In genomic region chr7:105633801-105634135, GRCm38 (mm10) we compare ENCODE assay signal across 8 mouse cellular contexts. TPM values are rescaled to one million over a fixed set of nuclear protein-coding genes. Genes with fewer than 3 reads are reported as not detected.
A peak's percentile ranks its signal among the peaks of the same experiment; 100 is the strongest.
DNase-seq lines count a peak whose midpoint lies in the region; ATAC-seq and TF ChIP-seq lines count a peak whose summit lies in the region.

No protein-coding gene starts in this region.

- peaks cover 3% of the 10 kb centered on the region; the same call in 1 of the 2 replicates for H3K79me2 ChIP-seq in liver, adult 2 months (ENCODE audit: control insufficient read depth, insufficient read depth, low read length)

- TF ChIP-seq POLR2A in liver, adult 2 months (IDR thresholded peaks at IDR 0.05; ENCODE audit: extremely low read depth, insufficient read depth, low read length): no peak

- no peak for TF ChIP-seq CTCF in liver, adult 2 months (IDR thresholded peaks at IDR 0.05; ENCODE audit: low read depth, low read length)

- no peaks in the 10 kb centered on the region for H3K27me3 ChIP-seq in liver, adult 2 months (ENCODE audit: control insufficient read depth, insufficient read depth, low read length)
- no peaks in the 10 kb centered on the region for H3K27me3 ChIP-seq in embryonic facial prominence, embryonic 14.5 days (replicated peaks; ENCODE audit: control insufficient read depth, insufficient read depth, low read length)
- H3K27me3 ChIP-seq in limb, embryonic 10.5 days (ENCODE audit: low read depth, poor library complexity, severe bottlenecking): peaks cover 6% of the 10 kb centered on the region
- H3K27me3 ChIP-seq in neural tube, embryonic 13.5 days: no peaks in the 10 kb centered on the region

- peak overlapping the region; percentile 83 for H3K4me2 ChIP-seq in embryonic facial prominence, embryonic 14.5 days (ENCODE audit: low read depth, low read length)
- peak overlapping the region; percentile 86 for H3K4me2 ChIP-seq in neural tube, embryonic 13.5 days

- peak overlapping the region; percentile 64 for H3K27ac ChIP-seq in liver, adult 2 months (replicated peaks; ENCODE audit: insufficient read depth, low read depth, low read length)
- H3K27ac ChIP-seq in embryonic facial prominence, embryonic 14.5 days (replicated peaks; ENCODE audit: low read depth, low read length): peak overlapping the region; percentile 81; the same call in 1 of the 2 replicates
- H3K27ac ChIP-seq in limb, embryonic 10.5 days: peak overlapping the region; percentile 88
- peak overlapping the region; percentile 93 for H3K27ac ChIP-seq in neural tube, embryonic 13.5 days (replicated peaks)

- H3K9ac ChIP-seq in liver, adult 2 months (ENCODE audit: low read depth, low read length): peak overlapping the region; percentile 82
- peak overlapping the region; percentile 85 for H3K9ac ChIP-seq in embryonic facial prominence, embryonic 14.5 days (ENCODE audit: low read depth, low read length)
- H3K9ac ChIP-seq in neural tube, embryonic 13.5 days: peak overlapping the region; percentile 95

- 13% methylated on average over 10 of the region's 10 CpGs for WGBS in liver, adult 2 months
- 4% methylated on average over 10 of the region's 10 CpGs for WGBS in embryonic facial prominence, embryonic 14.5 days
- 6% methylated on average over 10 of the region's 10 CpGs for WGBS in limb, embryonic 10.5 days
- 4% methylated on average over 10 of the region's 10 CpGs for WGBS in neural tube, embryonic 13.5 days

- peaks cover 8% of the 10 kb centered on the region; the same call in 1 of the 2 replicates for H3K4me1 ChIP-seq in liver, adult 2 months (ENCODE audit: control insufficient read depth, insufficient read depth, low read length)
- 0 out of 2 replicates have a peak, but pooled peaks cover under 1% of the 10 kb centered on the region for H3K4me1 ChIP-seq in embryonic facial prominence, embryonic 14.5 days (ENCODE audit: control insufficient read depth, insufficient read depth, low read length)
- H3K4me1 ChIP-seq in limb, embryonic 10.5 days: peaks cover 20% of the 10 kb centered on the region
- H3K4me1 ChIP-seq in neural tube, embryonic 13.5 days (replicated peaks): peaks cover 71% of the 10 kb centered on the region

- peaks cover 2% of the 10 kb centered on the region; the same call in 1 of the 2 replicates for H3K36me3 ChIP-seq in liver, adult 2 months (ENCODE audit: control insufficient read depth, insufficient read depth, low read length)
- peaks cover 34% of the 10 kb centered on the region for H3K36me3 ChIP-seq in embryonic facial prominence, embryonic 14.5 days (ENCODE audit: control insufficient read depth, insufficient read depth, low read length)
- peaks cover 37% of the 10 kb centered on the region for H3K36me3 ChIP-seq in limb, embryonic 10.5 days
- peaks cover 33% of the 10 kb centered on the region for H3K36me3 ChIP-seq in neural tube, embryonic 13.5 days

- no peaks in the 10 kb centered on the region for H3K9me3 ChIP-seq in embryonic facial prominence, embryonic 14.5 days (ENCODE audit: control insufficient read depth, low read length)
- H3K9me3 ChIP-seq in limb, embryonic 10.5 days (replicated peaks): no peaks in the 10 kb centered on the region
- no peaks in the 10 kb centered on the region for H3K9me3 ChIP-seq in neural tube, embryonic 13.5 days

- H3K4me3 ChIP-seq in liver, adult 2 months (ENCODE audit: insufficient read depth, low read depth, low read length): peak overlapping the region; percentile 50
- peak overlapping the region; percentile 92 for H3K4me3 ChIP-seq in embryonic facial prominence, embryonic 14.5 days (ENCODE audit: low read depth, low read length)
- peak overlapping the region; percentile 76 for H3K4me3 ChIP-seq in limb, embryonic 10.5 days
- H3K4me3 ChIP-seq in neural tube, embryonic 13.5 days: peak overlapping the region; percentile 86

- no peak for DNase-seq in liver, adult 2 months (ENCODE audit: extremely low read depth, low read depth, low spot score)
- DNase-seq in liver: no peak
- no peak for DNase-seq in embryonic facial prominence, embryonic 14.5 days (ENCODE audit: low spot score)
- no peak for DNase-seq in limb, embryonic 10.5 days (ENCODE audit: low spot score)
- no peak for DNase-seq in spleen, adult 18-20 months
- no peak for DNase-seq in urinary bladder, adult 2 months (ENCODE audit: low spot score)

- no peak; the same call in 1 of the 2 replicates for ATAC-seq in embryonic facial prominence, embryonic 14.5 days (ENCODE audit: low read depth)
- no peak; the same call in 1 of the 2 replicates for ATAC-seq in neural tube, embryonic 13.5 days (ENCODE audit: low read depth)
- no peak for ATAC-seq in inflammation-experienced regulatory T-cells, adult 6 months

RNA-seq across cellular contexts. Expression of gene Trim3, which starts 0.4 kb away (rescaled TPM):
- 6.3 and 10.2 TPM in 2 replicates for total RNA-seq in liver, adult 2 months (2014; rRNA removed)
- polyA plus RNA-seq in liver, adult 2 months (2012; rRNA removed): 10.9 and 14.9 TPM in 2 replicates
- 31.2 and 32.8 TPM in 2 replicates for polyA plus RNA-seq in embryonic facial prominence, embryonic 14.5 days (2014; fragmentation: Nextera tagmentation; extraction: Ambion mirVana)
- 24.5 and 31.2 TPM in 2 replicates for polyA plus RNA-seq in limb, embryonic 10.5 days (2016; fragmentation: Nextera tagmentation; extraction: Ambion mirVana)
- polyA plus RNA-seq in neural tube, embryonic 13.5 days (2015; fragmentation: Nextera tagmentation; extraction: Ambion mirVana): 84.1 and 85.4 TPM in 2 replicates
- 1 to 10 TPM in 2 of 3 experiments, under 1 TPM in 1; 0.70 to 5.4 (median 3.3) TPM for polyA plus RNA-seq in inflammation-experienced regulatory T-cells, adult 6 months (2017; shearing (Covaris generic))
- 57.0 and 64.8 TPM in 2 replicates for polyA plus RNA-seq in urinary bladder, adult 2 months (2012; rRNA removed)

RNA-seq across cellular contexts. Expression of gene Timm10b, which starts 6.1 kb away (rescaled TPM):
- total RNA-seq in liver, adult 2 months (2014; rRNA removed): 42.2 and 67.5 TPM in 2 replicates
- 51.4 and 63.3 TPM in 2 replicates for polyA plus RNA-seq in liver, adult 2 months (2012; rRNA removed)
- polyA plus RNA-seq in embryonic facial prominence, embryonic 14.5 days (2014; fragmentation: Nextera tagmentation; extraction: Ambion mirVana): 183 and 216 TPM in 2 replicates
- polyA plus RNA-seq in limb, embryonic 10.5 days (2016; fragmentation: Nextera tagmentation; extraction: Ambion mirVana): 173 and 196 TPM in 2 replicates
- 166 and 168 TPM in 2 replicates for polyA plus RNA-seq in neural tube, embryonic 13.5 days (2015; fragmentation: Nextera tagmentation; extraction: Ambion mirVana)
- polyA plus RNA-seq in inflammation-experienced regulatory T-cells, adult 6 months (2017; shearing (Covaris generic)): 100 to 1,000 TPM; 193 to 230 (median 222) TPM
- 90.1 and 108 TPM in 2 replicates for polyA plus RNA-seq in urinary bladder, adult 2 months (2012; rRNA removed)

RNA-seq across cellular contexts. Expression of gene Arfip2, which starts 6.4 kb away (rescaled TPM):
- 4.9 and 7.9 TPM in 2 replicates for total RNA-seq in liver, adult 2 months (2014; rRNA removed)
- 15.7 and 28.6 TPM in 2 replicates for polyA plus RNA-seq in liver, adult 2 months (2012; rRNA removed)
- polyA plus RNA-seq in embryonic facial prominence, embryonic 14.5 days (2014; fragmentation: Nextera tagmentation; extraction: Ambion mirVana): 100 and 103 TPM in 2 replicates
- 60.0 and 67.4 TPM in 2 replicates for polyA plus RNA-seq in limb, embryonic 10.5 days (2016; fragmentation: Nextera tagmentation; extraction: Ambion mirVana)
- 81.1 and 82.1 TPM in 2 replicates for polyA plus RNA-seq in neural tube, embryonic 13.5 days (2015; fragmentation: Nextera tagmentation; extraction: Ambion mirVana)
- polyA plus RNA-seq in inflammation-experienced regulatory T-cells, adult 6 months (2017; shearing (Covaris generic)): 10 to 100 TPM; 10.3 to 12.8 (median 12.2) TPM
- polyA plus RNA-seq in urinary bladder, adult 2 months (2012; rRNA removed): 92.6 and 125 TPM in 2 replicates

RNA-seq across cellular contexts. Expression of gene Gm45799, which starts 6.6 kb away (rescaled TPM):
- 27.7 and 28.6 TPM in 2 replicates for total RNA-seq in liver, adult 2 months (2014; rRNA removed)
- 136 and 140 TPM in 2 replicates for polyA plus RNA-seq in liver, adult 2 months (2012; rRNA removed)
- polyA plus RNA-seq in embryonic facial prominence, embryonic 14.5 days (2014; fragmentation: Nextera tagmentation; extraction: Ambion mirVana): 38.5 and 40.0 TPM in 2 replicates
- polyA plus RNA-seq in limb, embryonic 10.5 days (2016; fragmentation: Nextera tagmentation; extraction: Ambion mirVana): 14.0 and 17.1 TPM in 2 replicates
- 6.1 and 7.1 TPM in 2 replicates for polyA plus RNA-seq in neural tube, embryonic 13.5 days (2015; fragmentation: Nextera tagmentation; extraction: Ambion mirVana)
- 10 to 100 TPM in 1 of 3 experiments, 1 to 10 TPM in 2; 4.9 to 13.7 (median 8.7) TPM for polyA plus RNA-seq in inflammation-experienced regulatory T-cells, adult 6 months (2017; shearing (Covaris generic))
- 49.2 and 53.0 TPM in 2 replicates for polyA plus RNA-seq in urinary bladder, adult 2 months (2012; rRNA removed)

RNA-seq across cellular contexts. Expression of gene Dnhd1, which starts 16.9 kb away (rescaled TPM):
- total RNA-seq in liver, adult 2 months (2014; rRNA removed): 0.92 and 1.5 TPM in 2 replicates
- polyA plus RNA-seq in liver, adult 2 months (2012; rRNA removed): 0.82 and 0.88 TPM in 2 replicates
- polyA plus RNA-seq in embryonic facial prominence, embryonic 14.5 days (2014; fragmentation: Nextera tagmentation; extraction: Ambion mirVana): 0.45 and 2.3 TPM in 2 replicates
- polyA plus RNA-seq in limb, embryonic 10.5 days (2016; fragmentation: Nextera tagmentation; extraction: Ambion mirVana): 0.31 and 1.1 TPM in 2 replicates
- polyA plus RNA-seq in neural tube, embryonic 13.5 days (2015; fragmentation: Nextera tagmentation; extraction: Ambion mirVana): 1.0 and 1.2 TPM in 2 replicates
- 1 to 10 TPM in 1 of 3 experiments, under 1 TPM in 2; 0.26 to 1.1 (median 0.46) TPM for polyA plus RNA-seq in inflammation-experienced regulatory T-cells, adult 6 months (2017; shearing (Covaris generic))
- polyA plus RNA-seq in urinary bladder, adult 2 months (2012; rRNA removed): 5.1 and 5.5 TPM in 2 replicates
